Mouse (Mus musculus) kidney, postnatal 14 days (tissue): Measurements from ENCODE around the gene Spata25.

Experiments used
- DNase-seq: peaks from one replicate; pipeline ENCODE4 v3.0.0; 2022; ENCODE audit warnings: mixed read lengths

The Spata25 gene

GRCm38 (mm10) chr2:164779481-164780086, 48.8 kb downstream of the Spata25 start, which contains the start of gene Tnnc2:
Gene Tnnc2, minus strand, starts transcription at chr2:164779967.
- DNase-seq, result no peak

GRCm38 (mm10) chr2:164778809-164779208, 49.5 kb downstream of the Spata25 start:
- no peak for DNase-seq

DNA sequence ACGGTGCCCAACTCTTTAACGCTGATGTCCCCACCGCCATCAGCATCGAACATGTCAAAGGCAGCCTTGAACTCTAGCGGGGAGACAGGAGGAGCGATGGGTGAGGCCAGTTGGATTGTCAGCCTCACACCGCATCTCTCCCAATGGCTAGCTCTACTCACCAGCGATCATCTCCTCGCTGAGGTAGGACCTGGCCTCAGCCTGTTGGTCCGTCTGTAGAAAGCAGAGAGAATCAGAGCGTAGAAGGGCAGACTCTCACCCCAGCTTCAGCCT, 50.4 kb downstream of the Spata25 start:
- DNase-seq, result no peak

- no peak for DNase-seq
Observed at GRCm38 (mm10) chr2:164777246-164778014, 50.9 kb downstream of the Spata25 start.

DNA sequence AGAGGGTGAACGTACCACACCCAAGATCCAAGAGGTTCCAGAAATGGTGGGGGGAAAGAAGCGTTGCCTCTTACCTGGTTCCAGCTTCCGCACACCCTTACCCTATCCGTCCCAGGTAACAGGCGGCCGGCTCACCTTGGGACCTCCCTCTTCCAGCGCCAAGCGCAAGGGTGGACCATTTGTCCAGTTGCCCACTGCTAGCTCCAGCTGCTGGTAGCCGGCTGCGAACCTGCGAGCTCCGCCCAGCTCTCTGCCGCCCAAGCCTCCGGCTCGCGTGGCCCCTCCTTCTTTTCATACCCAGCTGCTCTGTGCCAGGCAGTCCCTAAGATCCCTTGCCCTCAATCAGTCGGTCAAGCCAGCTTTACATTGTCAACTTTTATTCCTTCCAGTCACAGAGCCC, 51.5 kb downstream of the Spata25 start:
- DNase-seq, result no peak
